Mouse (Mus musculus) C2C12 (cell line): ENCODE results near the gene Corin.

Source experiments
- CTCF ChIP-seq: IDR thresholded peaks from one replicate; pipeline ENCODE4 v1.5.1; 2011; ENCODE audit not compliant: control insufficient read depth, insufficient read depth, insufficient read length
- MAX ChIP-seq: IDR thresholded peaks from one replicate; pipeline ENCODE4 v1.6.1; 2011; ENCODE audit warnings: mild to moderate bottlenecking, control low read depth
- MYOG ChIP-seq: IDR thresholded peaks from one replicate; pipeline ENCODE4 v1.6.1; 2011; ENCODE audit not compliant: control insufficient read depth, insufficient read length; ENCODE audit errors: extremely low read depth
- USF1 ChIP-seq: IDR thresholded peaks from one replicate; pipeline ENCODE4 v1.6.1; 2011; ENCODE audit warnings: low read depth, mild to moderate bottlenecking, control low read depth, moderate library complexity

GRCm38 (mm10) chr5:72264195-72264751 lies 240.0 kb downstream of the Corin start:
- no peak for TF ChIP-seq CTCF
- no peak for TF ChIP-seq MYOG
- no peak for TF ChIP-seq MAX
- TF ChIP-seq USF1: no peak
